Mouse (Mus musculus): ENCODE measurements at regions not wholly inside any gene's neighbourhood (a gene's known extent, or its start where the extent isn't known, plus 50 kb on each side); places are given as distances from the start of the nearest gene placed in this dataset.
A peak's percentile ranks its signal among the peaks of the same experiment; 100 is the strongest.

DNA sequence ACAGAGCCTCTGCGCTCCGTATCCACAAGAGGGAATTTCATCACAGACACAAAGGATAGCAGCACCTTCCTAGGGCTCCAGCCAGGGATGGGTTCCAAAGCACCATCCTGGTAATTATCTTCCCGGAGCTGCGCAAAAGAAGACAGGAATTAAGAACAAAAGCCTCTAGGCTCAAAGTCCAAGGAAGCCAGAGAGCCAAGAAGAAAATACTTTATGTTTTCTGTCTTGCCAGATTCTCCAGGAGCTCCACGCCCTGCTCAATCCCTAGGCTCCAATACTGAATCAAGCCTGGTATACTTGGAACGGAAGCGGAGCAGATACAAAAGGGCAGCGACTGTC is 54.4 kb downstream of the Irf2bpl start:
- no peak for DNase-seq (ENCODE audit: low spot score)

DNA sequence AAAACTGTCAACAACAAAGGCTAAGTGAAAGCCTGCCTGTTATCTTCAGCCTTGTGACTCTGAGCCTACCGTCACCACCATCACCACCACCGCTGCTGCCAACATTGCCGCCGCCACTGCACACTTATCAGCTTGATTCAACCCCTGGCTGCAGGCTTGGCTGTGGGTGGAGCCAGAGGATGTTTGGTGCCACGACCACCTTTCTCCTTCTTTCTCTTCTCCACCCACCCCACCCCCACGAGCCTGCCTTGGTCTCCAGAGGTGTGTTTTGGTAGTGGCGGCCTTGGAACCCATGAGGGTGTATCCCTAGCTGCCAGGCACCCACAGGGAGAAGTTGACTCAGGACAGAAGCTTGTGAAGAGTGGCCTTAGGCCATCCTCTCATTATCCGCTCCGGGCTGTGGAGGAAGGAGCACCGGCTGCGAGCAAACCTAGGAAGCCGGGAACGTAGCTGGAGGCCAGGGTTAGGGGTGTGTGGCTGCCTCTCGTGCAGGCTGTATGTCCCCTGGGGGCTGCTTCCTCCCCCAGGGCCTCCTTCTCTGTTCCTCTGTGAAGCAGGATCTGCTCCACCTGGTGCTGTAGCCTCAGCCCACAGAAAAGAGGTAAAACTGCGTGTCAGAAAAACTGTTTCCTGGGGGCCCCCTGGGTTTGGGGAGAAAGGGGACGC is 54.9 kb downstream of the Irf2bpl start:
- peak; percentile 81 for DNase-seq (ENCODE audit: low spot score)

DNA sequence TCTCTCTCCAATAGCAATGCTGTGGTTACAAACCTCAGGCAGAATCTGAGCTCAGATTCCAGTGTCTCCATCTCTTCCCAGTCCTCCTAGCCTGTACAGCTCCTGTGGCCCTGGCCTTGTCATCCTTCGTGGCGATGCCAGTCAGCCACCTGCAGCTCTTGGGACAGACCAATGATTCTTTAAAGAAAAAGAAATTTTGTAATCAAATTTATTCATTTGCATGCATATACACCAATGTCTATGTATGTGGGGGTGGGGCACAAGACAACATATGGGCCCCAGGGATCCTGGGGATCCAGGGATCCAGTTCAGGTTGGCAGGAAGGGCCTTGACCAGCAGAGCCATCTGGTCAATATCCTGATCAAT is 57.4 kb downstream of the Irf2bpl start:
- no peak for DNase-seq (ENCODE audit: low spot score)

DNA sequence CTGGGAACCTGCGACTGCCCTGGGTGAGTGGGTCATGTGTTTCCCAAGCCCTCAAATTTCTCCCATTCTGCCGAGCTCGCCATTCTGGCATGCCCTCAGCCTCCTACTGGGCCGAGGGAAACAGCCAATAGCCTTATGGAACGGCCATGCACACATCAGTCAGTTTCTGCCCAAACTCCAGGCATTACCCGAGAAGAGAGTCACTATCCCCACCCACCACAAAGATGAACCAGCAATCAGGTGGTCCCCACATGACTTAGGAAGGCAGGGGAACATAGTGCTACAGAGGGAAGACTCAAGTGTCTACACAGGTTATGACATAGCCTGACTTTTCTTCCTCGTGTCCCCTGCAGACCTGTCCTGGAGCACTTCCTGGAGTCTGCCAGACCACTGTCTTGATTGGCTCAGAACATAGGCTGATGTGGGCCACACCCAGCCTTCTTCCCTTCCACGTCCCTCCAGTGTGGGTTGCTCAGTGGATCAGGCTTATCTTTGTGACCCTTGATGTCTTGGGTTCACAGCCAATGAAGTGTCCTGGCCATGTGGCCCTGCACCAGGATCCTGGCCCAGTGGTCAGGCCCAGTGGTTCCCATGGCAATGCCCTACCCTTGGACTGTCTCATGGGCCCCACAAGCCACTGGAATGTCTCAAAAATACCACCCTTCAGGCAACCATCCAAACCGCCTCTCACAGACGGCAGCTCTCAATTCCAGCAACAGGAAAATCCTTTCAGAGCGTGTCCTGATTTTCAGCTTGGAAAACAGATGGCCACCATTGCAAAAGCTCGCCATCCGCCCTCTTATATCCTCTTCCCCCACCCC is 58.0 kb downstream of the Irf2bpl start:
- DNase-seq (ENCODE audit: low spot score), result no peak

DNA sequence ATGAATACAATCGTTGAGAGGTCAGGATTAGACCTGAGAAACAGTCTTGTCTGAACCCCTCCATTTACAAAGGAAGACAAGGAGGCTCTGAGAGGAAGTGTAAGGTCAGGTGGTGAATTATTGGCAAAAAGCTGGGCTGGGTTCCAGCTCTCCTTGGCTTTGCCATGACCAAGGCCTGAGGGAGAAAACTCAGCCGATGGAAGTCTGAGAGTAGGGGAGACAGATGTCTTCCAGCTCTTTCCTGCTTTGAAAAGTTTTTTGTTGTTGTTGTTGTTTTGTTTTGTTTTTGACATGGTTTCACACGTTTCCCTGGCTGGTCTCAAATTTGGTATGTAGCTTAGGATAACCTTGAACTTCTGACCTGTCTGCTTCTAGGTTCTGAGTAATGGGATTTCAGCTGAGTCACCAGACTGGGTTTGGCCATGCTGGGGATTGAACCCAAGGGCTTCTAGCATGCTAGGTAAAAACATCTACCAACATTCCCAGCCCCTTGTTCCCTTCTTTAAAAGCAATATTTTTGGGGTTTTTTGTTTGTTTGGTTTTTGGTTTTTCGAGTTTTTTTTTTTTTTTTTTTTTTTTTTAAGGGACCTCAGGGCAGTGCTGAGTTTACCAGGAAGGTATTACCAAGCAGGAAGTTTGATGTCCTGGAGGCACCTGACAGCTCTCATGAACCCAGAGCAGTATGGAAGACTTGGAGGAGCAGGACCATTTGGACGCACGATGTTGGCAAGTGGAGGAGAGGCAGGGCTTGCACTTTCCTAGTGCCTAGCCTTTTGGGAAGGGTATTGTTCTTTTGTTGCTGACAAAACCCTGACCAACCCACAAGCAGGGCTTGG is 58.8 kb downstream of the Irf2bpl start:
- no peak for DNase-seq (ENCODE audit: low spot score)

DNA sequence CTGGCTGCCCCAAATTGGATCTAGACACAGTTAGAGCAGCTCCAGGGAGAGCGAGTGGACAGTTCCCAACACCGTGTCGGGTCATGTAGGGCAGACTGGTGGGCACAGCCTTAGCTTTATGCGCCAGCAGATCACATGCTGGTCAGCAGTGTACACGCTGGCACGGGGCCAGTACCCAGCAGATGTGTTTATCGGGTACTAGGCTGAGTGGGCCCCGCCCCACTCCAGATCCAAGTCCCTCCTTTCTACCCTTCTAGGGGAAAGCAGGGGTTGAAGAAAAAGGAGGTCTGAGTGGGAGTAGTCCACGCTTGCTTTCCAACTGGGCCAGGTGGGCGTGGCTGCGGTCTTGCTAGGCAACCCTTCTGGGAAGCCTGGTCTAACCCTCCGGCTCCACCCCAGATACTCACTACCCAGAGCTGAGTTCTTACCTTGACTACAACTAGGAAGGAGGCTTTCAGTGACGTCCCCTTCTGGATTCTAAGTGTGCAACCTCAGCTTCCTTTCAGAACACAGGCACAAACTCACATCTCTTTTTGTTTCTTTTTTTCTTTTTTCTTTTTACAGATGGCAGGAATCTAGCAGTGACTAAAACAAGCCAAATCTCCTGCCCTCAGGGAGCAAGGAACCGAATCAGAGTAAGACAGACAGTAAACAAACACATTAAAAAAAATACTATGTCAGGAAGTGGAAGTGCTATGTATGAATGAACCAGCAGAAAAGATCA is 59.6 kb downstream of the Irf2bpl start:
- DNase-seq (ENCODE audit: low spot score), result peak; percentile 66

DNA sequence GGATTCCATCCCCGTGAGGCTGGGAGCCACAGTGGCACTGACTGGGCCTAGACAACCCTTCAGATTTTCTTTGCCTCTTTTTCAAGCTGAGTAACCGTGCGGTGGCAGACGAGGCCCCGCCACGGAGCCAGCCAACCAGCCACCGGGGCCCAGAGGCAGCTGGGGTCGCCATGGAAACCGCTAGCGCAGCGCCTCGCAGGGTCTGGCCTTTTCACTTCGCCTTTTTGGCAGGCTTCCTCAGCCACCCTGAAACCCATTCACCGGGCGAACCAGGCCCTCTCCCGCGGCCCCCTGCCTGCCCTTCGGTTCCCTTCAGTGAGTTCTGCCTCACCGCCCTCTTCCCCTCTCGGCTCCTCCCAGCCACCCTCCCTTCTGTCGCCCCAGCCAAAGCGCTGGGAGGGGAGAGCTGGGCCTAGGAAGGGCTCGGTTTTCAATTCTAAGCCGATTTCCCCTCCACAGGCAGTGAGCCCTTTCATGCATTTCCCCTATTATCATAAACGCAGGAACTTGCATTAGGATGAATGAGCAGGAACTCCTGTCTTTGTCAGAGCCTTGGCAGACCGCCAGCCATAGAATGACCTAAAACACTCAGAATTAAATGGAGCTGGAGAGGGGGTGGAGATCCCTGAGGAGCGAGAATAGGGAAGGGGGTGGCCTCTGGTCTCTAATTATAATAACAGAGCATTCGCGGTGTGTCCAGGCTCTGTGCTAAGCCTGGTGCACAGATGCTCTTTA is 60.6 kb downstream of the Irf2bpl start:
- peak; percentile 90 for DNase-seq (ENCODE audit: low spot score)

DNA sequence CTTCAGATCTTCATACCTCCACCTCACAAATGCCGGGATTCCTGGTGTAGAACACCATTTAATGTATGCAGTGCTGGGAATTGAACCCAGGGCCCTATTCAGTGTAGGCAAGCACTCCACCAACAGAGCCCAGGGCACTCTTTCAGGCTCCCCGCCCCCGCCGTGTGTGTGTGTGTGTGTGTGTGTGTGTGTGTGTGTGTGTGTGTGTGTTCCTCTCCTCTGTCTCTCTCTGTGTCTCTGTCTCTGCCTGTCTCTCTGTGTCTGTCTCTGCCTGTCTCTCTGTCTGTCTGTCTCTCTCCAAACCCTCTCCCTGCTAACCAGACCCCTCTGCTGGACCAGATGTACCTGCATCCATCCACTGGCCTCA is 61.1 kb downstream of the Irf2bpl start:
- DNase-seq (ENCODE audit: low spot score), result no peak

DNA sequence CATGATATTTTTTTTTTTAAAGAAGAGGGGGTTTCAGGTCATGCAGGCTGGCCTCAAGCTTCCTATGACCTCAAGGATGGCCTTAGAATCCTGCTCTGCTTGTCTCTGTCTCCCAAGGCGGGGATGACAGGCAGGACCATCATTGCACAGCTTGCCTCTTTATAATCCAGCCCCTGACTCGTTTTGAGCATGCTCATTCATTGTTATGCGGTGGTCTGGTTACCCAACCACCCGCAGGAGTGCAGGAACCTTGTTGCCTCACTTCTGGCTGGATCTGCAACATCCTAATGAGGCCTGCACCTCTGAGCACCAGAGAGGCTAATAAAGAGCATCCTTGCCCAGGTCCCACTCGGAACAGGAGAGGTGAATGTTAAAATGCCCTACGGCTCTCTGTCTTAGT is 63.4 kb downstream of the Irf2bpl start:
- DNase-seq (ENCODE audit: low spot score), result no peak

DNA sequence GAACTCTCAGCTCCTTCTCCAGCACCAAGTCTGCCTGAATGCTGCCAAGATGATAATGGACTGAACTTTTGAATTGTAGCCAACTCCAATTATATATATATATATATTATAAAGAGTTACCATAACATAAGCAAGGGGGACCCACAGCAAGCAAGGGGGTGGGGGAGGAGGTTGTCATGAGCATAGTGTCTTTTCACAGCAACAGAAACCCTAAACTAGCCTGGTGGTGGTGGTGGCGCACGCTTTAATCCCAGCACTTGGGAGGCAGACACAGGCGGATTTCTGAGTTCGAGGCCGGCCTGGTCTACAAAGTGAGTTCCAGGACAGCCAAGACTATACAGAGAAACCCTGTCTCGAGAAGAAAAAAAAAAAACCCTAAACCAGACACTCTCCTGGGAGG is 65.0 kb downstream of the Irf2bpl start:
- DNase-seq (ENCODE audit: low spot score), result no peak

DNA sequence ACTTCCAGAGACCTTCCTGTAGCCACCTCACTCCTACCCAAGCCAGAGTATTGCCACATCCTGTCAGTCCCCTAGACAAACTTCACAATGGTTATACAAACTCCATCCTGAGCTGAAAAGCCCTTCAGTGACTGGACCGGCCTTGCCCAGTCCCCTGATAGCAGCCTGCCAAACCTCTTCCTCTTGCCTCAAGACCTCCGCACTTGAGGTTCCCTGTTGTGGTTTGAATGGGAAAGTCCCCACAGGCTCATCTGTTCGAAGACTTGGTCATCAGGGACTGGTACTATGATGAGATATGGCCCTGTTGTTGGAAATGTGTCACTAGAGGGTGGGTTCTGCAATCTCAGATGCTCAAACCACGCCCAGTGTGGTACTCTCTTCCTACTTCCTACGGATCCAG is 65.4 kb downstream of the Irf2bpl start:
- DNase-seq (ENCODE audit: low spot score), result no peak

DNA sequence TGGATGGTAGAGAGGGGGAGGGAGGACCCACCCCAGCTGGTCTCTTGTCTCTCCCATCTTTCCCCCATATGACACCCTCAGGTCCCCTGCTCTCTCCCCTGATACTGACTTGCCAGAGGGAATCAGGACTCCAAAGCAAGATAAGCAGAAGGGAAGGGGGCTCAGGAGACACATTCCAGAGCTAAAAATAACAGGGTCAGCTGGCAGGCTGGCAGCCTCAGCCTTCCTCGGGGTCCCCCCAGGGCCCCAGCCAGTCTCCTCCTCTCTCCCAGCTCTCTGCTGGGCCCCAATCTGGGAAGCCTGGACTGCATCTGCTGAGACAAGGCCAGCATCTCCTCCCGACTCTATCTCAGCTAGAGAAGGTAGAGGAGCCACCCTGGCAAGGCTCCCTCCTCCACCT is 66.4 kb downstream of the Irf2bpl start:
- no peak for DNase-seq (ENCODE audit: low spot score)

DNA sequence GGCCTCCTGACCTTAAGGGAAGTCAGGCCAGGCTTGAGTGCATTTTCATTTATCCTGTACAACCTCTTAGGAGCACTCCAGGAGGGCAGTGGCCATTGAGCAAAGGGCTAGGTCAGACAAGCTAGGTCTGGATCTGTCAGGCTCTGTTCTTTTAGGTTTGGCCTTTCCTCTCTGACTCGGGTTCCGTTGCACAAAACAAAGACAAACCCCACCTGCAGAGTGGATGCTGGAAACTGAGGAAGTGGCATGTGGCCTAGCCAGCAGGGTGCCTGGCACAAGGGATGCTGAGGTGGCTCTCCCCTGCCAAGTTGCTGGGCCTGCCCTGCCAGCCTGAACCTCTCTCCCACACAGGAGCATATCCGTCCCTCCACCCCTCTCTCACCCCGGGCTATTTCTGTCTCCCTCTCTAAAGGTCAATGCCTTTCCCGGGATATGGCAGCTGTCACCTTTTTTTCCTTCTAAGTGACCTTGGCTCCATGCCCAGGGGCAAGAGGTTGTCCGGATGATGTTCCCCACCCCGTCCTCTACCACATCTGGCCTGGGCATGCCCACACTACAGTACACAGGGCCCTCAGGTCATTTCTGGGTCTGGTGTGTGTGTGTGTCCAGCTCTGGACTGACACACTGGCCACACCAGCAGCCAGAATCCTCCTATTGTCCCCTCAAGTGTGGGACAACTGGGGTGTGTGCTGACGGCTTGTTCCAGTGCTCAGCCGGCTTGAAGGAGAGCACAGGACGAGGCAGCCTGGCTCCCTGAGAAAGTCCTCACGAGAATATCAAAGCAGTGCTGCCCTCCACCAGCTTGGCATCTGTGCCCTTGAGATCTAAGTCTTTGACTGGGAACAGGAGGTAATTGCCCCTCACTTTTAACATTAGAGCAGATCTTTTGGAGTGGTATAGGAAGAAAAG is 67.6 kb downstream of the Irf2bpl start:
- DNase-seq (ENCODE audit: low spot score), result peak; percentile 39

DNA sequence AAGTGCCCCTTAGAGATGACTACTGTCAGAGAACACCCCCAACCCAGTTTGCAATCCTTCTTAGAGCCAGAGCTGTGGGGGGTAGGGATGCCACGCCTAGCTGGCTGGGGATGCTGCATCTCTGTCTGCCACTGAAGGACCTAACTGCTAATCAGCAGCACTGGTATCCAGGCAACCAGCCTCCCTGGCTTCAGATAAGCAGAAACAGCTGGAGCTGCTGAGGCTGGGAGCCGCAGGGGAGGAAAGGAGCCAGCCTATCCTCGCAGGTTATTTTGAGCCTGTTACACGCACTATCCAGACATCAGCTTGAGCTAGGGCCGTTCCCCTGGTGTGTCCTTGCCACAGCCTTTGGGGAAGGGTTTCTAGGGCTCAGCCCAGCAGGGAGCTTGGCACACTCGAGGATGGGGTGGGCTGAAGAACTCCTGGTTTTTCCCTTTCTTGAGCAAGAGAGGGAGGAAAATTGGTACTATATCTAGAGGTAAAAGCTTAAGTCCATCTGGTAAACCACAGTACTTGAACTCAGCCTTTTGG is 68.4 kb downstream of the Irf2bpl start:
- DNase-seq (ENCODE audit: low spot score), result no peak

DNA sequence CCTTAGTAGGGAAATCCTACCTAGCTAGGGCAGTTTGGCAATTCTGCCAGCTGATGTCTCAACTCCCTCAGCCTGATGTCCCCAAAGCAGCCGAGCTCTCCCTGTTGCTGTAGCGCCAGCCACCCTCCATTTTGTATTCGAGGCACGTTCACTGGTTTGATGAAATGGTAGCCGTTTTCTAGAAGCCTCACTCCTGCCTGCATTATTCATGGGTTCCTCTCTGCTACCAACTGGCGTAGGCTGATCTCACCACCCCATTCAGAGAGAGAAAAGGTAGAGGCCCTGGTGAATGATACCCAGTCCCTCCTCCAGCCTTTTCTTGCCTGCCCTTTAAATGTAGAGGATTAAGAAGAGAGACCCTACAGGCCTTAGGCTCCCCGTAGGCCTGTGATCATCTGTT is 69.9 kb downstream of the Irf2bpl start:
- no peak for DNase-seq (ENCODE audit: low spot score)
